Comparison of ENCODE assay signal across 7 mouse cellular contexts in genomic region chr16:18426215-18426791, GRCm38 (mm10). TPM values are rescaled to one million over a fixed set of nuclear protein-coding genes. Genes with fewer than 3 reads are reported as not detected.
DNase-seq lines count a peak whose midpoint lies in the region; ATAC-seq and TF ChIP-seq lines count a peak whose summit lies in the region.

TSS of gene Txnrd2 (plus strand) at chr16:18426384.

- peak; percentile 91 for DNase-seq in adrenal gland, adult 2 months
- DNase-seq in embryo, embryonic 11.5 days (ENCODE audit: low read depth, low spot score) = peak; percentile 34
- no peak for DNase-seq in gonadal fat pad, adult 2 months (ENCODE audit: low read depth)
- peak; percentile 84 for DNase-seq in limb, embryonic 11.5 days (ENCODE audit: low spot score)

- H3K4me2 ChIP-seq in intestine, postnatal 0 days (replicated peaks; ENCODE audit: low read depth) = peak within 1 kb of the TSS; percentile 87
- peak within 1 kb of the TSS; percentile 65 for H3K4me2 ChIP-seq in limb, embryonic 11.5 days (ENCODE audit: low read depth, severe bottlenecking)
- H3K4me2 ChIP-seq in midbrain, embryonic 13.5 days (replicated peaks) = peak within 1 kb of the TSS; percentile 84

- peak; percentile 49 for TF ChIP-seq POLR2A in small intestine, adult 2 months (IDR thresholded peaks at IDR 0.05; ENCODE audit: low read depth, low read length)

- H3K9ac ChIP-seq in intestine, postnatal 0 days (ENCODE audit: low read depth, low read length) = peak within 1 kb of the TSS; percentile 80
- peak within 1 kb of the TSS; percentile 81 for H3K9ac ChIP-seq in limb, embryonic 11.5 days (ENCODE audit: low read length)
- peak within 1 kb of the TSS; percentile 91 for H3K9ac ChIP-seq in midbrain, embryonic 13.5 days (replicated peaks)

- H3K4me1 ChIP-seq in intestine, postnatal 0 days (replicated peaks; ENCODE audit: control insufficient read depth, insufficient read depth, low read length) = peaks cover 8% of the 10 kb centered on the region; the same call in 1 of the 2 replicates
- peaks cover 15% of the 10 kb centered on the region for H3K4me1 ChIP-seq in limb, embryonic 11.5 days (ENCODE audit: control insufficient read depth, insufficient read depth, low read length)
- H3K4me1 ChIP-seq in midbrain, embryonic 13.5 days (replicated peaks) = peaks cover 30% of the 10 kb centered on the region
- peaks cover 29% of the 10 kb centered on the region for H3K4me1 ChIP-seq in small intestine, adult 2 months (ENCODE audit: control insufficient read depth, insufficient read depth, insufficient read length, low read length)

- peak within 1 kb of the TSS; percentile 79 for H3K27ac ChIP-seq in intestine, postnatal 0 days (ENCODE audit: low read depth, low read length)
- 0 out of 2 replicates have a peak within 1 kb of the TSS, but pooled peaks have one; percentile 21 for H3K27ac ChIP-seq in limb, embryonic 11.5 days (replicated peaks; ENCODE audit: low read depth, low read length)
- H3K27ac ChIP-seq in midbrain, embryonic 13.5 days = peak within 1 kb of the TSS; percentile 45
- H3K27ac ChIP-seq in small intestine, adult 2 months (ENCODE audit: insufficient read depth, low read depth, low read length) = peak within 1 kb of the TSS; percentile 85

- ATAC-seq in intestine, postnatal 0 days = peak; percentile 76
- ATAC-seq in limb, embryonic 11.5 days (ENCODE audit: insufficient number of reproducible peaks, low FRiP score, low TSS enrichment, low read depth) = peak; percentile 60
- peak; percentile 92 for ATAC-seq in midbrain, embryonic 13.5 days

- H3K4me3 ChIP-seq in intestine, postnatal 0 days (ENCODE audit: low read depth, low read length) = peak within 1 kb of the TSS; percentile 75
- H3K4me3 ChIP-seq in limb, embryonic 11.5 days (ENCODE audit: low read depth, low read length) = peak within 1 kb of the TSS; percentile 84
- H3K4me3 ChIP-seq in midbrain, embryonic 13.5 days (replicated peaks) = peak within 1 kb of the TSS; percentile 87
- peak within 1 kb of the TSS; percentile 91 for H3K4me3 ChIP-seq in small intestine, adult 2 months (ENCODE audit: low read depth, low read length)

- peak; percentile 81 for TF ChIP-seq CTCF in intestine, postnatal 0 days (IDR thresholded peaks at IDR 0.05; ENCODE audit: low read depth)
- TF ChIP-seq CTCF in small intestine, adult 2 months (IDR thresholded peaks at IDR 0.05; ENCODE audit: extremely low read depth, insufficient read length, insufficient replicate concordance, low read depth, low read length) = peak; percentile 45; the same call in 1 of the 2 replicates

- peaks cover 14% of the 10 kb centered on the region for H3K36me3 ChIP-seq in intestine, postnatal 0 days (ENCODE audit: control insufficient read depth, insufficient read depth)
- peaks cover 7% of the 10 kb centered on the region for H3K36me3 ChIP-seq in limb, embryonic 11.5 days (ENCODE audit: control insufficient read depth, insufficient read depth, low read length)
- H3K36me3 ChIP-seq in midbrain, embryonic 13.5 days = peaks cover 24% of the 10 kb centered on the region
- peaks cover 7% of the 10 kb centered on the region for H3K36me3 ChIP-seq in small intestine, adult 2 months (ENCODE audit: control insufficient read depth, insufficient read depth, low read length)

- no peaks in the 10 kb centered on the region for H3K27me3 ChIP-seq in intestine, postnatal 0 days (replicated peaks; ENCODE audit: control insufficient read depth, insufficient read depth, low read length)
- no peaks in the 10 kb centered on the region for H3K27me3 ChIP-seq in limb, embryonic 11.5 days (ENCODE audit: control insufficient read depth, insufficient read depth, low read length)
- no peaks in the 10 kb centered on the region for H3K27me3 ChIP-seq in midbrain, embryonic 13.5 days
- no peaks in the 10 kb centered on the region for H3K27me3 ChIP-seq in small intestine, adult 2 months (ENCODE audit: control insufficient read depth, insufficient read depth, low read length)

- whole genome bisulfite sequencing in intestine, postnatal 0 days = under 1% methylated on average over 52 of the region's 52 CpGs
- WGBS in limb, embryonic 11.5 days = under 1% methylated on average over 52 of the region's 52 CpGs
- whole genome bisulfite sequencing in midbrain, embryonic 13.5 days = under 1% methylated on average over 52 of the region's 52 CpGs
- WGBS in small intestine, adult 2 months = under 1% methylated on average over 52 of the region's 52 CpGs

- H3K9me3 ChIP-seq in intestine, postnatal 0 days (ENCODE audit: control insufficient read depth) = no peaks in the 10 kb centered on the region
- H3K9me3 ChIP-seq in limb, embryonic 11.5 days (ENCODE audit: control insufficient read depth, low read length) = no peaks in the 10 kb centered on the region
- no peaks in the 10 kb centered on the region for H3K9me3 ChIP-seq in midbrain, embryonic 13.5 days

RNA-seq across cellular contexts. Expression of gene Txnrd2, which starts in this region (rescaled TPM):
- total RNA-seq in adrenal gland, adult 2 months (2021) = 10 to 100 TPM; 73.3 TPM
- polyA plus RNA-seq in adrenal gland, adult 2 months (2012; rRNA removed) = 50.3 and 64.6 TPM in 2 replicates
- 15.9 and 22.6 TPM in 2 replicates for polyA plus RNA-seq in gonadal fat pad, adult 2 months (2012; rRNA removed)
- polyA plus RNA-seq in intestine, postnatal 0 days (2015; fragmentation: Nextera tagmentation; extraction: Ambion mirVana) = 24.8 and 25.0 TPM in 2 replicates
- 21.0 and 21.9 TPM in 2 replicates for polyA plus RNA-seq in limb, embryonic 11.5 days (2014; fragmentation: Nextera tagmentation; extraction: Ambion mirVana)
- 25.9 and 28.6 TPM in 2 replicates for polyA plus RNA-seq in midbrain, embryonic 13.5 days (2015; fragmentation: Nextera tagmentation; extraction: Ambion mirVana)
- polyA plus RNA-seq in small intestine, adult 2 months (2012; rRNA removed) = 12.5 and 19.5 TPM in 2 replicates

Comparison
In these comparisons a context has a peak if more than half of its experiments do, and no peak if none do; other contexts are left out.
1. H3K27ac ChIP-seq: peak in every context shown above with its lines; median percentile 85 in small intestine, adult 2 months; 79 in intestine, postnatal 0 days; 45 in midbrain, embryonic 13.5 days; 21 in limb, embryonic 11.5 days.